Mouse (Mus musculus) gastrocnemius, postnatal 4 days (tissue): ENCODE results near the gene Cend1. TPM values are rescaled to one million over a fixed set of nuclear protein-coding genes. Genes with fewer than 3 reads are reported as not detected.
A peak's percentile ranks its signal among the peaks of the same experiment; 100 is the strongest.

Experiments used
- DNase-seq, 2 experiments: peaks; one replicate each; pipeline ENCODE4 v3.0.0; 2021 to 2022; ENCODE audit warnings: low spot score in 2 of 2, mixed read lengths in 2 of 2
- total RNA-seq, 2 experiments: library from RNA; stranded (reverse); gene quantifications; 2 replicates each; pipeline ENCODE4 v1.2.3; 2021

The Cend1 gene
- total RNA-seq, 2 experiments from 2014 or later, result 0.34 to 0.49 TPM

- DNase-seq, result no peak
These were observed 33.9 kb downstream of the Cend1 start for GRCm38 (mm10) chr7:141395348-141395747.

- DNase-seq, result peak; percentile 52 to 70
These were observed 34.5 kb downstream of the Cend1 start for GRCm38 (mm10) chr7:141394771-141395170.

- no peak for DNase-seq
These were observed 35.1 kb downstream of the Cend1 start for GRCm38 (mm10) chr7:141394158-141394557.

GRCm38 (mm10) chr7:141392552-141393222 is 36.6 kb downstream of the Cend1 start:
- DNase-seq, result no peak

- DNase-seq, result peak; percentile 90 to 97
These were observed 37.4 kb downstream of the Cend1 start, which contains the start of gene Taldo1 for GRCm38 (mm10) chr7:141391625-141392551. Taldo1 (plus strand) TSS chr7:141392199.

- no peak for DNase-seq
These were observed 38.7 kb downstream of the Cend1 start for GRCm38 (mm10) chr7:141390326-141391259.

GRCm38 (mm10) chr7:141388487-141389109 is 40.7 kb downstream of the Cend1 start:
- no peak for DNase-seq

- no peak for DNase-seq
These were observed 41.3 kb downstream of the Cend1 start for GRCm38 (mm10) chr7:141387807-141388486.

- no peak for DNase-seq
These were observed 48.0 kb downstream of the Cend1 start for GRCm38 (mm10) chr7:141381068-141381835.

- DNase-seq, result no peak
These were observed 49.7 kb downstream of the Cend1 start for GRCm38 (mm10) chr7:141379584-141379983.

Other genes starting within 250 kb of the Cend1 start
- gene Hras, start 235.5 kb downstream of the Cend1 start, total RNA-seq, result 100 to 1,000 TPM; 166 to 193 TPM
- 1 to 10 TPM; 4.9 to 5.2 TPM for gene Lrrc56, start 235.3 kb downstream of the Cend1 start, total RNA-seq
- gene Lmntd2, start 215.4 kb downstream of the Cend1 start, total RNA-seq, result not detected
- gene Rassf7, start 213.6 kb downstream of the Cend1 start, total RNA-seq, result 10 to 100 TPM in 1 of 2 experiments, 1 to 10 TPM in 1; 9.8 to 14.2 TPM
- gene Phrf1, start 200.7 kb downstream of the Cend1 start, total RNA-seq, result 10 to 100 TPM; 48.4 to 63.3 TPM
- gene Irf7, start 163.0 kb downstream of the Cend1 start, total RNA-seq, result 1 to 10 TPM; 1.4 TPM
- 1 to 10 TPM; 1.3 to 1.5 TPM for gene Cdhr5, start 152.7 kb downstream of the Cend1 start, total RNA-seq
- gene Sct, start 150.4 kb downstream of the Cend1 start, total RNA-seq, result 1 to 10 TPM; 3.4 to 3.5 TPM
- gene Drd4, start 137.5 kb downstream of the Cend1 start, total RNA-seq, result under 1 TPM; 0.16 to 0.25 TPM
- 10 to 100 TPM; 44.6 to 50.4 TPM for gene Deaf1, start 101.8 kb downstream of the Cend1 start, total RNA-seq
- 10 to 100 TPM; 14.2 to 14.6 TPM for gene Tmem80, start 101.8 kb downstream of the Cend1 start, total RNA-seq
- 1 to 10 TPM; 2.4 to 2.5 TPM for gene Eps8l2, start 90.6 kb downstream of the Cend1 start, total RNA-seq
- gene Taldo1, start 37.3 kb downstream of the Cend1 start, total RNA-seq, result 100 to 1,000 TPM; 120 to 128 TPM
- 10 to 100 TPM; 18.3 to 19.5 TPM for gene Gatd1, start 15.4 kb downstream of the Cend1 start, total RNA-seq
- 10 to 100 TPM; 16.4 to 25.2 TPM for gene Slc25a22, start 8.4 kb upstream of the Cend1 start, total RNA-seq
- 1 to 10 TPM; 4.0 to 4.5 TPM for gene Pidd1, start 14.5 kb upstream of the Cend1 start, total RNA-seq
- 1,000 to 10,000 TPM; 1,111 to 1,331 TPM for gene Rplp2, start 17.9 kb upstream of the Cend1 start, total RNA-seq
- 100 to 1,000 TPM in 1 of 2 experiments, 10 to 100 TPM in 1; 98.6 to 133 TPM for gene Pnpla2, start 25.7 kb upstream of the Cend1 start, total RNA-seq
- 1 to 10 TPM; 8.9 to 9.3 TPM for gene Cracr2b, start 31.6 kb upstream of the Cend1 start, total RNA-seq
- 10 to 100 TPM; 87.2 to 88.8 TPM for gene Cd151, start 37.9 kb upstream of the Cend1 start, total RNA-seq
- gene Polr2l, start 45.6 kb upstream of the Cend1 start, total RNA-seq, result 10 to 100 TPM; 35.3 to 35.9 TPM
- 10 to 100 TPM; 19.6 to 19.7 TPM for gene Tspan4, start 45.7 kb upstream of the Cend1 start, total RNA-seq
- gene Chid1, start 110.4 kb upstream of the Cend1 start, total RNA-seq, result 10 to 100 TPM; 23.0 to 34.4 TPM
- 10 to 100 TPM; 63.4 to 65.5 TPM for gene Ap2a2, start 132.7 kb upstream of the Cend1 start, total RNA-seq
- not detected for gene Muc6, start 225.8 kb upstream of the Cend1 start, total RNA-seq